Mouse (Mus musculus): Measurements from ENCODE around the gene Poln.

Poln gene

DNA sequence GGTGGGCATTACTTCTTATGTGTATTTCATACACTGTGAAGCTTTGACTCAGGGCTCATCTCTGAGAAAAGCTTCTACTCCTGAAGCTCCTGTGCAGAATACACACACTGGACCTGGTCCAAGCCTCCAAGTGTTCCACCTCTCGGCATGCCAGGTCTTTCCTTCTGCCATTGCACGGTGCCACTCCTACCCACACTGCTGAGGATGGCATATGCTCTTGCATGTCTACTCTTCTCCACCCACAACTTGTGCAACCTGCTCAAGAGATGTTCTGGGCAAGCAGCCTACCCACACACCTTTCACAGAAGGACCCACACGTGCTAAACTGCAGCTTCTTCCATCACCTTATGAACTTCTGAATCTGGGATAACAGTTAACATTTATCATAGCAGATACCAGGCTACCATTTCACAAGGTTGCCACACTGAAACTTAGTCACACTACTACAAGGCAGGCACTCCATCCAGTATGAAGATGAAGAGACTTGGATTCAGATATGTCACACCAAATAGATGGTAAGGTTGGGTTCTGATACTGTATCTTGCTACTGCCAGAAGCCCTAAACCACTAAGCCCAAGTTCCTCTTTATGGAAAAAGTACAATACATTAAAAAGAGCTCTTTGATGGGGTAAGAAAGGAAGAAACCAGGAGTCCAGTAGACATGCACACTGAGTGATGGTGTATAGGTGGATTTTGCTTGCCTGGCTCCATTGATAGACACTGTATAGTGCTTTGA is 50.0 kb downstream of the Poln start:
- DNase-seq (ENCODE audit: low read depth, low spot score), result no peak

DNA sequence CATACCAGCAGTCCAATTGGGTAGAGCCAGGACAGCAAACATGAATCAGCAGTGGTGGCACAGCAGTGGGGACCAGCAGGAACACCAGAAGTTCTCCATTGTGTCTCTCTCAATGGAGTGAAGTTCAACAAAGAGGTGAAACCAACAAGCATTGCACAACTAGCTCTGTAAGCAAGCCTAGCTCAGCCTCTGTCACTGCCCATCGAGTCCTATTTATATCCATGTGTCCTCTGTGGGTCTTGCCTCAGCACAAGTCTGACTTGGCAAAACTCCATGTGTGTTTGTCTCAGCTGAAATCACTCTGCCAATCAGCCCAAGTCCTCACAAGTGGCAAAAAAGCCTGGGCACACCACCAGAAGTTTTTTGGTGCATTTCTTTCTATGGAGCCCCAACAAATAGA is 63.6 kb downstream of the Poln start:
- peak; percentile 2 for DNase-seq (ENCODE audit: low read depth, low spot score)

DNA sequence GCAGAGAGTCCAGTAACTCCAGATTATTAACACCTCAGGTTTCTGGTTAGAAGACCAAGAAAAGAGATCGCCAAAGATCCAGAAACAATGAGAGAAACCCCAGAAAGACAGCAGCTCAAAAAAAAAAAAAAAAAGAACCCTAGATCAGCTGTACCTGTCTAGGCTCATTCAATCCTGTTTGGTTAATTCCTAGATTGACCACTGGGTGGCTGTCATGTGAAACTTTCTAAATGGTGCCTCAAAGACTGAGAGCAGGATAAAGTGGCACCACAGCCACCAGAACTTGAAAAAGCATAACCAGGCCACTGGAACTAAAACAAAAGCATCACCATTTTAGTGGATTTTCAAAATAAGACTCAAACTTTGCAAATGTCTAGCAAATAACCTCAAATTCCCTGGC is 71.9 kb downstream of the Poln start:
- DNase-seq (ENCODE audit: low read depth, low spot score), result peak; percentile 88

DNA sequence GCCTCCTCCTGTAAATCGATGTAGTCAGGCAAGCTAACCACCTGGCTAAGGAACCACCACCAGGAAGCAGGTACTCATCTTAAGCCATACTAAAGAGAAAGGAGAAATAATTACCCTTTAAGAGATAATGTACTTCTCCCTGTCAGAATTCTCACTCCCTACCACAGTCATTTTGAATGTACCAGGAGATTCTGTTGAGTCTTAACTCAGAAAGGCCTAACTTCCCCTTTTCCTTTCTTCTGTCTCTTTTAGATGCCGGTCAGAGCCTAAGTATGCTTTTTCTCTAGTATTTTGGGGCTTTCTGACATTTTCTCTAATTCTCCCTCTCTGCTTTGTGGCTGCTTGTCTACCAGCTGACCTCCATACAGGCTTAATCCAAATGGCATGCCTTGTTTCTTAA is 76.2 kb downstream of the Poln start:
- no peak for DNase-seq (ENCODE audit: low read depth, low spot score)

DNA sequence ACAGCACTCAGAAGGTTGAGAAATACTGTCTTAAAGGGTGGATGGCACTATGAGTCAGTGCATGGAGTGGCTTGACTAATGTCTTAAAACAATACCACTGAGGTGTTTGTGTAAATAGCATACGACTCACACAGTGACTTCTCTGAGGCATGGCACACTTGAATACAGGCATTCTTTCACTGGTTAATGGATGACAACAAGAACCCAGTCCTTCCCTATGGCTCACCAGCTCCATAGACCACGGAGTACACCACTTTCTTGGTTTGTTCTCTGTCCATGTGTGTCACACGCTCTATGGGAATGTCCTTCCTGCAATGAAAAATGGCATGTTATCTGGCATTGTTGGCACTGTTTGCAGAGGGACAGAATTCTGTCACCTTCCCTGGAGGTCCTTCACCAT is 136.7 kb downstream of the Poln start:
- peak; percentile 47 for DNase-seq (ENCODE audit: low read depth, low spot score)

DNA sequence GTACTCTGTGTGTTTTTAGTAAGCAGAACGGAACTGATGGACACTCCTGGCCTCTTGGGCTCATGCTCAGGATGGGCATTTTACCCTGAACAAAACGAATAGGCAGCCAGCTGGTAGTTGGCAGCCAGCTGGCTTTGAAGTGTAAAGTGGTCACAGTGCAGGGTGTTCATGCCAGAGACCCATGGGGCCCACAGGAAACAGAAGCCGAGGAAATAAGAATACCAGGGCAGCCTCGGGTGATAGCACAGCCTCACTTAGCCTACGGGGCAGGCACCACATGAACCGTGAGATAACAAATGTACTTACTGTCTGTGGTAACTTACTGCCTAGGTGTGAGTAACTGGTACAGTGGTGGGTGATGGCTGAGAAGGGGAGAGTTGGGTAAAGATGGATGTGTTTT is 138.2 kb downstream of the Poln start:
- no peak for DNase-seq (ENCODE audit: low read depth, low spot score)

DNA sequence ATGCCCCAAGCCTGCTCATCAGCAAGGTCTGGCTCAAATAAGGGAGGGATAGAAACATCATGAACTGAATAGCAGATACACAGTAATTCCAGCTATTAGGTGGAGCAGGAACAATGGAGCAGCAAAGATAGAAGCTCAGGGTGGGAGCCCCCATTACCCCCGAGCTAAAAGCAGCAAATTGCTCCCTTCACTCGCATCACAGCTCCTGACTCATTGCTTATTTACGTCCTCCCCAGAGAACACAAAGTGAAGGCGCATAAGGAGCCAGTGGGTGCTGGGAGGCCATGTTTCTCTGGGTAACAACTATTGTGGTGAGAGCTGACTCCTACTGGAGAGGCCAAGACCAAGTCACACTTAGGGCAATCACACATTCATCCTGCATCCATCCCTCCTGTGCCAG is 139.1 kb downstream of the Poln start:
- no peak for DNase-seq (ENCODE audit: low read depth, low spot score)

DNA sequence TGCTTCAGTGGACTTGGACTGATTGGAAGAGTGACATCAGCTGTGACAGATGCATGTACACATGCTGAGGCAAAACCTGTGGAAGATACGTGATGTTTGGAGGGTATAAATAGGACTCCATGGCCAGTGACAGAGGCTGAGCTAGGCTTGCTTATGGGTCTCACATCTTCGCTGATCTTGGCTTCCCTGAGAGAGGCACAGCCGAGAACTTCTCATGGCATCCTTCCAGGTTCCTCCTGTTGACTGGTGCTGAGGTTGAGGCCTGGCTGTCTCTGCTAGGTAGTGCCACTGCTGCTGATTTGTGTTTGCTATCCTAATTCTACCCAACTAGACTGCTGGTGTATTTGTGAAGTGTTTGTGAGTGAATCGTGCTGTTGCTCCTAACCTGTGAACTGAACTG is 150.3 kb downstream of the Poln start:
- DNase-seq (ENCODE audit: low read depth, low spot score), result no peak

DNA sequence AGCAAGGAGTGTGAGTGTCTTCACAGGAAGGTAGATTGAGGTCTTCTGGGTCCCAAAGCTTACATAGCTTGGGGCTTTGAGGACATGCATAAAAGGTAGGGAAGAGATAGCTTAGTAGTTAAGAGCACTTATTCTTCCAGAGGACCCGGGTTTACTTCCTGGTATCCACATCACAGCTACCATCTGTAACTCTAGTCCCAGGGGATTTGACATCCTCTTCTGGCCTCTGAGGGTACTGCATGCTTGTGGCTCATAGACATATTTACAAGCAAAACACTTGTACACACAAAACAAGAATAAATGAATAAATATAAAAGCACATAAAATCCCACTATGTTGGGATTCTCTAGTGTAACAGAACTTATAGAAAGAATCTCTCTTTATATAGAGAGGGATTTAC is 154.6 kb downstream of the Poln start:
- DNase-seq (ENCODE audit: low read depth, low spot score), result peak; percentile 49

DNA sequence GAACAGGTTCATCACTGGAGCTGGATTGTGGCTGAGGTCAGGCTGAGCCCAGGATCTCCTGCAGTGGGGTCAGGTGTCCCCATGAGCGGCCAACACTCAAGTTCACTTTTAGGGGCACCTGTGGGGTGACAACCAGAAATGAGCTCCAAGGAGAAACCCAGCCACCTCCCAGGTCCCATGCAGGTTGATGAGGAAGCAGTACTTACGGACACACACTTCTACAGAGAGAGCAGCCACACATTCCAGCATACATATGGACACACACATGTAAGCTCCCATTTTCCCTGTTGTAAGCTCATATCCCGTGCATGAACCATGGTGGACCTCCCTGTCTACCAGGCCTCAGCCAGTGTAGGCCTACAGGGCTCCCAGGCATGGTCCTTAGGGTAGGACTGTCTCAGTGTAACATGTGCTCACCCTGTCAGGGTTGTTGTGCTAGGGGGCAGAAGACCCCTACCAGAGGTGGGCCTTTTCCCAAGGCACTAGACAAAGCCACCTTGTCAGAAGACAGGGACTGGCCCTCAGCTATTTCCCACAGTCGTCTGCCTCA is 161.8 kb downstream of the Poln start:
- no peak for DNase-seq (ENCODE audit: low read depth, low spot score)

DNA sequence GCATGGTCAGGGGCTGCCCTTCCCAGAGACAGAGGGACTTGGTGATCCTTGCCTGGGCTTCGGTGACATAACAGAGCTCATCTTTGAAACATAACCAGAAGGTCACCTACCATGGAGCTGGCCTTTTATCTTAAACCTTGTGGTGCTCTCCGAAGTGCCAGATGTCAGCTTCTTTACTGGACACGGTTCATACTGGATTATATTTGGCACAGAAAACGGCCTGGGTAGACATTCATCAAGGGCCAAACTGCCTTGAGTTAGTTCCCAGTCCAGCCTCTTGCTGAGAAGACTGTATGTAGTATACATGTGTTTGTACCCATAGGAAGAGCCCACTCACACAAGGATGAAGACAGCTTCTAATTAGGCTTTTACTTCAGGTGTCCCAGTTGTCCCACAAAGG is 162.4 kb downstream of the Poln start:
- DNase-seq (ENCODE audit: low read depth, low spot score), result no peak

DNA sequence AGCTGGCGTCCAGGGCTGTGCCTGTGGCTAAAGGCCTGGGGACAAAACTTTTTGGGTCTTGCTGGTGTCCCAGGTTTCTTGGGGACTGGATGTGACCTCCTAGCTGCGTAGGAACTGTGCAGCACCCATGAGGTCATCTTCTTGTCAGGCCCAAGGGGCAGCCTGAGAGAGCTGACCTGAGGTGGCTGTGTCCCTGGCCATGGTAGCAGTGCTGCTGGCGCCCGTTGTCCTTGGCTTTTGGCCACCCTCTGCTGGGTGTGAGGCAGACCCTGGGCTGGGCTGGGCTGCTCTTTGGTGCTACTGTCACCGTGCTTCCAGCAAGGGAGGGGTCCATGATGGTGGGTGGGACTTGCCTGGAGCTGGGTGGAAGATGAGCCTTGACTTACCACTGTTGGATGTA is 164.6 kb downstream of the Poln start:
- DNase-seq (ENCODE audit: low read depth, low spot score), result no peak

DNA sequence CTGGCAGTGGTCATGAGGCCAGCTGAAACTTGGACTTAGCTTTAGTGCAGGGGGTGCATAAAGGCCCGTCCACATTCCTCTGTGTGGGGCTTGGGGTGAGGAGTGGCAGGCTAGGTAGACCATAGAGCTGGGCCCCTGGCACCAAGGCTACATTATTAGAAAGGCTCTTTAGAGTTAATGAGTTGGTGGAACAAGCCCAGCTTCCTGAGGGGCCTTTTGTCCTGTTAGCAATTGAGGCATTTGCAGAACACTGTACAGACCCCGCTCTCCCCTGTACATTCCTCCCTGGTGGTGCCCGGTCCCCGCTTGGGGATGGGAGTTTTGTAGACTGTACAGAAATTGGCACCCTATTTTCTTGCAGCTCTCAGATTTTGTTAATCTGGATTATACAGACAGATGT is 166.6 kb downstream of the Poln start:
- DNase-seq (ENCODE audit: low read depth, low spot score), result no peak

DNA sequence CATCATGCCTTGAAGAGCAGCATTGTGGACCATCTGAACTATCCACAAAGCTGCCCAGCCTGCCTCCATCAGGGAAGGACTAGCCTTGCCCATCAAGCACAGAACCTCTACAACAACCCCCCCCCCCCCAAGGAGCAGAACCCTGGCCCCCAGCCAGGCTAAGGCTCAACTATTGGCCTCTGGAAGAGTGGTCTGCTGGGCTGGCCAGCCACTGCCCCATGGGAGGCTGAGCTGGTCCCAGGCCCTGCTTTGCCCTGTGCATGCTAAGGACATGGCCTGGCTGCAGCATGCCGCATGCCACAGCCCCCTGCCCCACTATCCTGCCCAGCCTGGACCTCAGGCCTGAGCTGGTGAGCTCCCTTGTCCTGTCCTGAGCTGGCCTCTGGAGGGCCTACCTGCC is 167.8 kb downstream of the Poln start:
- DNase-seq (ENCODE audit: low read depth, low spot score), result no peak

DNA sequence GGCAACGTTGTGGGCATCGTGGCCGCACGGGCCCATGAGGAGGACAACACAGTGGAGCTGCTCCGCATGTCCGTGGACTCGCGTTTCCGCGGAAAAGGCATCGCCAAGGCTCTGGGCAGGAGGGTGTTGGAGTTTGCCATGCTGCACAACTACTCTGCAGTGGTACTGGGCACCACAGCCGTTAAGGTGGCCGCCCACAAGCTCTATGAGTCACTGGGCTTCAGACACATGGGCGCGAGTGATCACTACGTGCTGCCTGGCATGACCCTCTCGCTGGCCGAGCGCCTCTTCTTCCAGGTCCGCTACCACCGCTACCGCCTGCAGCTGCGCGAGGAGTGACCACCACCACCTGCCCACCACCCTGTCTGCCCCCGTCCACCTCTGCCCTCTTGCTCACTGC is 168.4 kb downstream of the Poln start:
- DNase-seq (ENCODE audit: low read depth, low spot score), result no peak

DNA sequence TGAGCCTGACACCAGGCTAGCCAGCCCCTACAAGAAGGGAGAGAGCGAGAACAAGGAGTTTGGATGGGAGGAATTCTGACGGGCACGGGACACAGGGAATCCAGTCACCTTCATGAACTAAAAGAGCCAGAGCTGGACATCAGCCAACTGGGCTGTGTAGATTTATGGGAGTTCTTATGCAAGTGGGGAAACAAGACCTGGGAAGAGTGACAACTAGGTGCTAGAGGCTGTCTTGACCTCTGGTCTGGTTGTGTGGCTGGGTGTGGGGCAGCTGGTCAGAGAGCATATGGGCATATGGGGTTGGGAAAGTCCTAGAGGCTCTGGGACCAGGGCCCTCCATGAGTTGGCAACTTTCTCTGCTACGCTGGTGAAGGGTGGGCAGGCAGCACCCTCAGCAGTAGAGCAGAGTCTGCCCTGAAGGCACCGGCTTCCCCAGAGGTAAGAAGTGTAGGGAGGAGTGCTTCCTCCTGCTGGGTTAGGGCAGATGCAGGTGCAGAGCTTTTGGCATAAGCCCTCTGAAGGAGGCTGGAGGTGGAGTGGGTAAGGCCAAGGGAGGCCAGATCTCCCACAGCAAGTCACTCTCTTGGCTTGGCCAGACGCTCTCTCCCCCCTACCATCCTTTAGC is 169.7 kb downstream of the Poln start:
- DNase-seq (ENCODE audit: low read depth, low spot score), result peak; percentile 16

DNA sequence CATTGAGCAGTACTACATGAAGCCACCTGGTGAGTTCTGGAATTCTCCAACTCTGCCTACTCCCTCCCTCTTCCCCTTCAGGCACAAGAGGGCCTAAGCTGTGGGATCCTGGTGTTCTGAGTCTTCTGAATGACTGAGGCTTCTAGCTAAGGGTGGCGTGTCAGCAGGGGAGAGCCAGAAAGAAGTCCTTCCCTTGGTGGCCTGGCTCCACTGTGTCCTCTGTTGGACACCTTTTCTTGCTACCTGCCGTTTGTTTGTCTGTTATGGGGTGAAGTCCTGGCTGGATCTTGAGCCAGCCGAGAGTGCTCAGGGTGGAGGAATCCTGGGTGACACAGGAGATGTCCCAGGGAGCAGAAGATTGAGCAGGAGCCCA is 170.8 kb downstream of the Poln start:
- no peak for DNase-seq (ENCODE audit: low read depth, low spot score)

DNA sequence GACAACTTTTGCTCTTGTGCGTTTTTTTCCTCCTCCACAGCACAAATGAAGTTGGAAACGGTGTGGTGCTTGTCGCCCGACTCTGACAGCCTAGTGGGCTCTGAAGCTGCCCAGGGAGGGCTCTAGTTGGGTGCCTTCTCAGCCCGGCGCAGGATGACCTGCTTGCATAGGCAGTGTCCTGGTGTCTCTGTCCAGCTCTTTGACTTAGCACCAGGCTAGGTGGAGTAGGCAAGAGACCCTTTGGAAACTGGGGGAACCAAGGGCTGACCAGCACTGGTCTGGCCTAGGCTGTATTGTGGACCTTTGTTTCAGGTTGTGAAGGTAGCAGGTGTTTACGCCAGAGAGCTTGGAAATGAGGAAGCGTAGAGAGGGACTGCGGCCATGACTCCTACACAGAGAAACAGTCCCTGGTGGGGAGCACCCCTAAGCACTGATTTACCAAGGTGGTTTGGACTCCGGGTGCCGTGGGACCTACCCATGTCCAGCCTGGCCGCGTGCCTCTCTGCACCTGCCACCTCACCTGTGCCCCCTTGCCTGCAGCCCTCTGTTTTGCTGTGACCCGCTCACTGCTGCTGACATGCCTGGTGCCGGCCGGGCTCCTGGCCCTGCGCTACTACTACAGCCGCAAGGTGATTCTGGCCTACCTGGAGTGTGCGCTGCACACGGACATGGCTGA is 171.3 kb downstream of the Poln start:
- no peak for DNase-seq (ENCODE audit: low read depth, low spot score)

DNA sequence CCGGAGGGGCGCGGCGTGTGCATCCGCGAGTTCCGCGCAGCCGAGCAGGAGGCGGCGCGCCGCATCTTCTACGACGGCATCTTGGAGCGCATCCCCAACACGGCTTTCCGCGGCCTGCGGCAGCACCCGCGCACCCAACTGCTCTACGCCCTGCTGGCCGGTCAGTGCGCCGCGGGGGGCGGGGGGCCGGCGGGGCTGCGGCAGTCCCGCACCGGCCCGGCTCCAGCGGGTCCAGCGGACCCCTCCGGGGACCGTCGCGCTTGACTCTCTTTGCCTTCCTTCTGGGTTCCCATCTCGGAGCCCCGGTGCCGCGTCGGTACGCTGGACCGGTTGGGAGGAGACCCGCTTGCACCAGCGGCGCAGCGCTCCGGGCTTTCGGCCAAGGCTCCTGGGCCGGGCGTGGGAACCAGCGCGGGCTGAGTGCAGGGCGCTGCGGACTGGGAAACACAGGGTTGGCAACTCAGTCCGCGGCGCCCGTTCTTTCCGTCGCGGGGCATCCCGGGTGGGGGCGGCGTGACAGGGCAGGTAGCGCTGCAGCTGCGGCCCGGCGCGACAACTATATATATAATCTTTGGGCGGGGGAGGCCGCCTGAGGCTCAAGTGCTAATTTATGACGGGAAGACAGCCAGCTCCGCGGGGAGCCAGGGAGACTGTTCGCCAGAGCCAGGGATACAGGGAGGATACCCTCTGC is 172.1 kb downstream of the Poln start:
- no peak for DNase-seq (ENCODE audit: low read depth, low spot score)

DNA sequence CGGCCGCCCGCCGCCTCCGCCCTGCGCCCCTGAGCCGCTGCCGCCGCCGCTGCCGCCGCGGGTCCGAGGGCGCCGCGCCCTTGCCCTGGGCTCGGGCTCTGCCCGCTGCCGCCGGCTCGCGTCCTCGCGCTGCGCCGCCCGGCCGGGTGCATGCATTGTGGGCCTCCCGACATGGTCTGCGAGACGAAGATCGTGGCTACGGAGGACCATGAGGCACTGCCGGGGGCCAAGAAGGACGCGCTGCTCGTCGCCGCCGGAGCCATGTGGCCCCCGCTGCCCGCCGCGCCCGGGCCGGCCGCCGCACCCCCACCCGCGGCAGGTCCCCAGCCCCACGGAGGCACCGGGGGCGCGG is 172.6 kb downstream of the Poln start:
- DNase-seq (ENCODE audit: low read depth, low spot score), result no peak

DNA sequence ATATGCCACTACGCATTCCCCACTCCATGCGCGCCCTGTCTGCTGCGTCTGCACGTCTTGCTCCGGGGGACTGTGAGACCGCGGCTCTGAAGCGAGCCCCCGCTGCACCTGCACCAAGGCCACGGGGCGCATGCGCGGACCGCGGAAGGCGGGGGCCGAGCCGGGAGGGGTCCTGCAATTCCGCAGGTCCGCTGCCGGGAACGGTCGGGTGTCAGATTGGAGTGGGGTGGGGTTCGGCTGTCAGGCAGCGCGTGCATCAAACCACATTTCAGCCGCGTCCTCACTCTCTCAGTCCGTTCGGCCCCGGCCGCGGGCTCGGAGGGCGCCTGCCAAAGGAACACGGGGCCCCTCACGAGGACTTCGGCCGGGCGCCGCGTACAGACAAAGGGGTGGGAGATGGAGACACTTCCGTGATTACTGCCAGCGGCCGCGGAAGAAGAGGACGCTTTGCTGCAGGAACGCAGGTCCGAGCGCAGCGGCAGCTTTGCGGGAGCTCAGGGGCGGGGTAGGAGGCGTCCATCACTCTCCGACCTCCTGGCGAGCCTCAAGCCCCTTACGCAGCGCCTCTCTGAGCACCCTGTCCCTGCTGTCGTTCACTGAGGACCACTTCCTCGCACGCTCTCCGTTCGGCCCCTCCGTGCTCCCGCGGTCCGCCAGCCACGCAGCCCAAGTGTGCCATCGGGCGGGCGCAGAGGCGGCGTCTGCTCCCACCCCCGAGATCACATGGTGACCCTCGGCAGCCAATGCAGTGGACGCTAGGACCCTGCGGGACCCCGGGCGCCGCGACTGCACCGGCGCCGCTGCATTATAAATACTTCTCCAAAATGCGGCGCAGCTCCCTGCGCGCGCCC is 173.2 kb downstream of the Poln start, which contains the start of gene Nat8l:
TSS of gene Nat8l (plus strand) at position 142 of the 851 bp plus-strand sequence.
- no peak for DNase-seq (ENCODE audit: low read depth, low spot score)
